Mouse (Mus musculus) macrophage (primary cell): ENCODE results near the gene Npepl1. TPM values are rescaled to one million over a fixed set of nuclear protein-coding genes. Genes with fewer than 3 reads are reported as not detected.

Source experiments
- H3K27ac ChIP-seq: fragments of 350-480 bp; formaldehyde crosslinking; 2 replicates; pipeline ENCODE4 v1.9.0; 2021
- H3K36me3 ChIP-seq: fragments of 350-480 bp; formaldehyde crosslinking; 2 replicates; pipeline ENCODE4 v1.9.0; 2021; ENCODE audit errors: inconsistent target
- H3K4me3 ChIP-seq: fragments of 350-480 bp; formaldehyde crosslinking; 2 replicates; pipeline ENCODE4 v1.9.0; 2021; ENCODE audit errors: inconsistent target
- H3K79me2 ChIP-seq: fragments of 350-480 bp; formaldehyde crosslinking; 2 replicates; pipeline ENCODE4 v1.9.0; 2021; ENCODE audit errors: inconsistent target
- WGBS: methylation state at CpG from one replicate; pipeline ENCODE4 v1.1.7; 2026; ENCODE audit warnings: inconsistent platforms; ENCODE audit not compliant: missing documents; 5-methylcytosine and 5-hydroxymethylcytosine counted together
- polyA plus RNA-seq: library from polyadenylated mRNA; stranded (reverse); fragments of 250-400 nt; gene quantifications from 3 replicates; pipeline ENCODE4 v1.2.4, GENCODE M21; 2018; ENCODE audit warnings: inconsistent platforms

Npepl1 gene
- polyA plus RNA-seq, 1 experiment from 2014 or later: 29.7 TPM

GRCm38 (mm10) chr2:174121411-174121947 is 11.3 kb downstream of the Npepl1 start:
- Histone ChIP-seq H3K4me3 (no peak overlapping the region), H3K27ac (no peak overlapping the region), H3K79me2 (no peaks in the 10 kb centered on the region), H3K36me3 (peaks cover 73% of the 10 kb centered on the region)
- WGBS: 96% methylated on average over 12 of the region's 12 CpGs

- Histone ChIP-seq H3K36me3 (peaks cover 66% of the 10 kb centered on the region), H3K79me2 (no peaks in the 10 kb centered on the region), H3K4me3 (no peak overlapping the region), H3K27ac (no peak overlapping the region)
- 92% methylated on average over 2 of the region's 2 CpGs for WGBS
Observed at GRCm38 (mm10) chr2:174122331-174122730, 12.2 kb downstream of the Npepl1 start.

GRCm38 (mm10) chr2:174123731-174124130 is 13.6 kb downstream of the Npepl1 start:
- H3K79me2 ChIP-seq: no peaks in the 10 kb centered on the region
- H3K4me3 ChIP-seq: no peak overlapping the region
- 100% methylated on average over 3 of the region's 3 CpGs for WGBS
- H3K36me3 ChIP-seq: peaks cover 52% of the 10 kb centered on the region
- H3K27ac ChIP-seq: no peak overlapping the region

GRCm38 (mm10) chr2:174126522-174127375 is 16.6 kb downstream of the Npepl1 start:
- Histone ChIP-seq H3K4me3 (no peak overlapping the region), H3K36me3 (peaks cover 24% of the 10 kb centered on the region; the same call in 1 of the 2 replicates), H3K27ac (no peak overlapping the region), H3K79me2 (no peaks in the 10 kb centered on the region)
- 16% methylated on average over 17 of the region's 21 CpGs for WGBS

GRCm38 (mm10) chr2:174127376-174127713 is 17.2 kb downstream of the Npepl1 start:
- 61% methylated on average over 6 of the region's 6 CpGs for WGBS
- Histone ChIP-seq H3K79me2 (no peaks in the 10 kb centered on the region), H3K4me3 (no peak overlapping the region), H3K36me3 (peaks cover 18% of the 10 kb centered on the region; the same call in 1 of the 2 replicates), H3K27ac (no peak overlapping the region)

GRCm38 (mm10) chr2:174128926-174129325 is 18.8 kb downstream of the Npepl1 start:
- no peaks in the 10 kb centered on the region for H3K79me2 ChIP-seq
- 0 out of 2 replicates have a peak, but pooled peaks cover 2% of the 10 kb centered on the region for H3K36me3 ChIP-seq
- no peak overlapping the region for H3K4me3 ChIP-seq
- H3K27ac ChIP-seq: no peak overlapping the region
- 88% methylated on average over 6 of the region's 6 CpGs for WGBS

- WGBS: 87% methylated on average over 8 of the region's 8 CpGs
- Histone ChIP-seq H3K36me3 (no peaks in the 10 kb centered on the region), H3K27ac (no peak overlapping the region), H3K4me3 (no peak overlapping the region), H3K79me2 (no peaks in the 10 kb centered on the region)
Observed at GRCm38 (mm10) chr2:174130468-174131097, 20.4 kb downstream of the Npepl1 start.

- H3K27ac ChIP-seq: no peak overlapping the region
- no peaks in the 10 kb centered on the region for H3K36me3 ChIP-seq
- 87% methylated on average over 8 of the region's 8 CpGs for WGBS
- no peaks in the 10 kb centered on the region for H3K79me2 ChIP-seq
- H3K4me3 ChIP-seq: no peak overlapping the region
Observed at GRCm38 (mm10) chr2:174132413-174132969, 22.3 kb downstream of the Npepl1 start.

- 93% methylated on average over 9 of the region's 10 CpGs for WGBS
- H3K4me3 ChIP-seq: no peak overlapping the region
- no peaks in the 10 kb centered on the region for H3K79me2 ChIP-seq
- no peaks in the 10 kb centered on the region for H3K36me3 ChIP-seq
- H3K27ac ChIP-seq: no peak overlapping the region
Observed at GRCm38 (mm10) chr2:174159035-174159434, 48.9 kb downstream of the Npepl1 start.

GRCm38 (mm10) chr2:174160461-174160860 is 50.3 kb downstream of the Npepl1 start:
- no peak overlapping the region for H3K4me3 ChIP-seq
- H3K27ac ChIP-seq: no peak overlapping the region
- WGBS: 88% methylated on average over 3 of the region's 3 CpGs
- no peaks in the 10 kb centered on the region for H3K36me3 ChIP-seq
- no peaks in the 10 kb centered on the region for H3K79me2 ChIP-seq

Other genes starting within 250 kb of the Npepl1 start
- 26.3 to 42.9 TPM (median 31.8 TPM) in 3 replicates for gene Stx16, start 34.0 kb upstream of the Npepl1 start, polyA plus RNA-seq
- 589 to 618 TPM (median 597 TPM) in 3 replicates for gene Gnas, start 174.0 kb downstream of the Npepl1 start, polyA plus RNA-seq
- 0.79 to 12.4 TPM (median 1.1 TPM) in 3 replicates for gene Gm20721, start 236.4 kb downstream of the Npepl1 start, polyA plus RNA-seq